Mouse (Mus musculus): ENCODE data around the gene Wtap. TPM values are rescaled to one million over a fixed set of nuclear protein-coding genes. Genes with fewer than 3 reads are reported as not detected.
"Not testable (repeated sequence)": the region's sequence is repeated elsewhere in the genome, so short reads cannot be mapped to it uniquely, and the experiment has no call there.

Wtap gene
- total and polyA plus RNA-seq, 2 experiments from 2014 or later = 41.4 to 72.2 TPM

DNA sequence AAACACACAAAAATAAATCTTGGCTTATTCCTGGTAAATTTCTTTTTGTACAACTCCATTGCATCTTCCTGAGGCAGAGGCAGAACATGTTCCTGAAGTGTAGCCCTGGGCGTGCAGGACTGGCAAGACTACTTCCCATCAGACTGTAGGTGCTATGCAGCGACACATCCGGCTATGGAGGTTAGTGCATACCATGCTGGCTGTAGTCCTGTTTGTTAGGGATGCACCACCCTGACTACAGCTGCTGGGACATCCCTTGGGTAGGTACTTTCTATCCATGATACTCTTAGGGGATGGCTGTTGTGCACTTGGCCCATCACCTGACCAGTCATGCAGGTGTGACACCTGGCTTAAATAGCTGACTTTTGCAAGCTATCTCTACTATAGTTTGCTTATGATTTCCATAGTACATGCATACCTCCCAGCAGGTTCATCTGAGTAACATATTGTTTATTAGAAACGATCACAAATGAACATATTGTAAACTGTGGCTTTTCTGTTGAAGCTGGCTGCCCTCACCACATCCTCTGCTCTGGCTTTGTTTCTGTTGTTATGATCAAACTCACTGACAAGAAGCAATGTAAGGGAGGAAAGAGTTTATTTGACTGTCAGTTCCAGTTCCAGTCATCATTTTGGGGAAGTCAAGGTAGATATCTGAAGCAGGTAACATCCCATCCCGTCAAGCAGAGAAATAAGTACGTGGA lies 51.4 kb downstream of the Wtap start:
- ATAC-seq (ENCODE audit: insufficient read depth, low read depth) (no peak), DNase-seq (ENCODE audit: low spot score) (no peak)
- 79% methylated on average over 6 of the region's 6 CpGs for WGBS

DNA sequence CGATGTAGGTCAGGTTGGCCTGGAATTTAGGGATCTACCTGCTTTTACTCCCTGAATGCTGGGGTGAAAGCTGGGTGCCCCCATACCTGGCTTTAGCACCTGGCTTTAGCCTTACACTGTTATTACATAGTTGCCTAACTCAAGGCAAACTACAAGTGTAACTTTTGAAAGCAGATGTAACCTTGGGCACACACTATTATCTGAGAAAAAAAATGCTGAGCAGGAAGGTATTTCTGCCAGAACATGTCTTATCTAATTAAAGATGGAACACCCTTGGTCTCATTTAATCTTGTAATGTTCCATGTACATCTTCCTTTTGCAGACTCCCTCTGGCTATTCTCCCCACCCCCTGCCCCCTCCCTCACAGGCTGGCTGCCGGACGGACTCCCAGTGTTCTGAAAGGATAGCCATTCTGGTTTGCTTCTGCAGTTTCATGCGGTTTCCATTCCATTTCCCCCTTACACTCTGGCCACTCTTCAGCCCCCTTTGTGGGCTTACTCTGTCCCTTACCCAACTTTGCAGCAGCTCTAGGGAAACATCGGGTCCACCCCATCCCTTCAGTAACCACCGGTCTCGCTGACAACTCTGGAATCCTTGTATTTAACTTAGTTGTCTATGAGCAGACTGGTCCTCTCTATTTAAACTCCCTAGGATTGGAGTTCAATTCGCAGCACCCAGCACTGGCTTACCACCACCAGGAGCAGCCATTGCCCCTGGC lies 52.3 kb downstream of the Wtap start:
- TF ChIP-seq CTCF (IDR thresholded peaks at IDR 0.05; ENCODE audit: low read depth) = no peak
- TF ChIP-seq EP300 (IDR thresholded peaks at IDR 0.05; ENCODE audit: low read depth) = no peak
- Histone ChIP-seq H3K9me3 (replicated peaks; ENCODE audit: control insufficient read depth, low read length) (no peaks in the 10 kb centered on the region), H3K9ac (replicated peaks; ENCODE audit: low read depth, low read length) (no peak overlapping the region), H3K27ac (ENCODE audit: low read depth) (no peak overlapping the region), H3K4me2 (ENCODE audit: low read depth, low read length) (no peak overlapping the region), H3K4me1 (ENCODE audit: control insufficient read depth, insufficient read depth) (no peaks in the 10 kb centered on the region), H3K4me3 (ENCODE audit: low read depth, low read length) (no peak overlapping the region), H3K27me3 (ENCODE audit: control insufficient read depth, insufficient read depth, low read length) (no peaks in the 10 kb centered on the region), H3K36me3 (replicated peaks; ENCODE audit: control insufficient read depth, insufficient read depth, low read length) (peaks cover 6% of the 10 kb centered on the region; the same call in 1 of the 2 replicates)
- ATAC-seq (ENCODE audit: insufficient read depth, low read depth) (no peak), DNase-seq (ENCODE audit: low spot score) (no peak)
- 81% methylated on average over 8 of the region's 8 CpGs for WGBS

More for the DNA sequence above, 51.4 kb downstream of the Wtap start:
- TF ChIP-seq EP300 (IDR thresholded peaks at IDR 0.05; ENCODE audit: low read depth) = no peak
- TF ChIP-seq CTCF (IDR thresholded peaks at IDR 0.05; ENCODE audit: low read depth) = no peak
- Histone ChIP-seq H3K36me3 (replicated peaks; ENCODE audit: control insufficient read depth, insufficient read depth, low read length) (peaks cover 6% of the 10 kb centered on the region; the same call in 1 of the 2 replicates), H3K27ac (ENCODE audit: low read depth) (no peak overlapping the region), H3K4me2 (ENCODE audit: low read depth, low read length) (no peak overlapping the region), H3K4me1 (ENCODE audit: control insufficient read depth, insufficient read depth) (no peaks in the 10 kb centered on the region), H3K4me3 (ENCODE audit: low read depth, low read length) (no peak overlapping the region), H3K27me3 (ENCODE audit: control insufficient read depth, insufficient read depth, low read length) (no peaks in the 10 kb centered on the region), H3K9me3 (replicated peaks; ENCODE audit: control insufficient read depth, low read length) (no peaks in the 10 kb centered on the region), H3K9ac (replicated peaks; ENCODE audit: low read depth, low read length) (no peak overlapping the region)

DNA sequence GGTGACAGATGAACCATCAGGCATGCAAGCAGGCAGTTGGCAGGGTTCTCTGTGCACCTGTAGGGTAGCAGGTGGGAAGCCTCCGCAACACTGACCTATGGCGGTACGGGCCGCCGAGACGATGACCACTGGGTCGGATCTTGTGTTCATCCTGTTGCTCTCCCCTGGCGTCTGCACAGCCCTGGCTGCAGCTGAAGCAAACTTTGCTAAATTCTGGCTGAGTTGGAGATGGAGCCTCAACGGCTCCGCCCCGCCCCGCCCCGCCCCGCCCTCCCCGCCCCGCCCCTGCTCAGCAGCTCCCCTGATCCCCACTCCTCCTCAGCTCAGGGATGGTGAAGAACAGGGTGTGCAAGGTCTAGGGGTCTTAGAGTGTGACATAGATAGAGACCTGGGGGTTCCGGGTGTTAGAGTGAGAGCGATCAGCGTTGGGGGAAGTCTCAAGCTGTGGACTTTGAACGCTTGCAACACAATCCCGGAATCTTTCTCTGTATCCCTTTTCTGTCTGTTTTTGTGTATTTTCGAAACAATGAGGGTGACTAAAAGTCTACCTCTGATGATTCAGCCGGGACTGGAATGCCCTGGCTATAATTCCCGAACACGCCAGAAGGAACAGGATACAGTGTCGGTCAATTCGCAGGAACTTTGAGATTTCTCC lies 53.7 kb downstream of the Wtap start, which contains the start of gene Acat3:
Acat3 (minus strand) TSS at position 450 of the 655 bp plus-strand sequence.
- H3K27me3 ChIP-seq (ENCODE audit: control insufficient read depth, insufficient read depth, low read length) = no peaks in the 10 kb centered on the region
- H3K36me3 ChIP-seq (replicated peaks; ENCODE audit: control insufficient read depth, insufficient read depth, low read length) = no peaks in the 10 kb centered on the region
- peak; percentile 36 for ATAC-seq (ENCODE audit: insufficient read depth, low read depth)
- TF ChIP-seq EP300 (IDR thresholded peaks at IDR 0.05; ENCODE audit: low read depth) (no peak), CTCF (IDR thresholded peaks at IDR 0.05; ENCODE audit: low read depth) (no peak)
- peak within 1 kb of the TSS; percentile 63 for H3K4me2 ChIP-seq (ENCODE audit: low read depth, low read length)
- 0 out of 2 replicates have a peak within 1 kb of the TSS, but pooled peaks have one; percentile 1 for H3K9ac ChIP-seq (replicated peaks; ENCODE audit: low read depth, low read length)
- no peaks in the 10 kb centered on the region for H3K4me1 ChIP-seq (ENCODE audit: control insufficient read depth, insufficient read depth)
- H3K9me3 ChIP-seq (replicated peaks; ENCODE audit: control insufficient read depth, low read length) = no peaks in the 10 kb centered on the region
- no peak within 1 kb of the TSS for H3K27ac ChIP-seq (ENCODE audit: low read depth)
- H3K4me3 ChIP-seq (ENCODE audit: low read depth, low read length) = peak within 1 kb of the TSS; percentile 38
- 12% methylated on average over 27 of the region's 27 CpGs for WGBS
- no peak for DNase-seq (ENCODE audit: low spot score)

DNA sequence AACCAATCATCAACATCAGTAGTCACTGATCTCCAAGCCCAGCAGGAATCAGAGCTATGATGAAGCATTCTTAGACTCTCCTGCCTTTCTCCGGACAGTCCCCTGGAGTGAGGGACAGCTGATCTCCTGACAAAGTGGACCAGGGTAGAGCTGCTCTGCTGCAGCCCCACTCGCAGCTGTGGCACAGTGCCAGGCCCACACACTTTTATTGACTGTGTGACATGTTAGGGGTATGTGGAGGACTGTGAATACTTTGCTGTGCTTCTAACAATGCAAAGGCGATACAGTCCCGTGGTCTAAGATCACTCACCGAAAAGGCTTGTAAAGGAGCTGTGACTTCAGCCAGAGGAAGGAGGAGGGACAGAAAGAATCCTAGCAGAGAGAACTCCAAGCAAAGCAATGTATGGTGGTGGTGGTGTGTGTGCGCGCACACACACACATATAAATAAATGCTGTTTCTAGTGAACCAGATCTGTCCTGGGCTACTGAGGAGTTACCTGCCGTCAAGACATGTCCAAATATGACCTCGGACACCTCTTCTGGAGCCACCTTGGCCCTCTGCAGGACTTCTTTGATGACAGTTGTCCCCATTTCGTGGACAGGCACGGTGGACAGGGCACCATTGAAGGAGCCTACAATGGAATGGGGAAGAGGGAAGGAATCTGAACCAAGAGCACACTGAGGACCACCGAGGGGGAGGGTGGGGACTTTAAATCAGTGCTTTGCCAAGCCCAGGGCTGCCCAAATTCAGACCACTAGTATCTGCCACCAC lies 54.4 kb downstream of the Wtap start:
- not testable (repeated sequence) for H3K4me1 ChIP-seq (ENCODE audit: control insufficient read depth, insufficient read depth); H3K27me3 ChIP-seq (ENCODE audit: control insufficient read depth, insufficient read depth, low read length); H3K36me3 ChIP-seq (replicated peaks; ENCODE audit: control insufficient read depth, insufficient read depth, low read length); H3K27ac ChIP-seq (ENCODE audit: low read depth); DNase-seq (ENCODE audit: low spot score); H3K9me3 ChIP-seq (replicated peaks; ENCODE audit: control insufficient read depth, low read length)
- Histone ChIP-seq H3K4me2 (ENCODE audit: low read depth, low read length) (peak overlapping the region; percentile 63), H3K9ac (replicated peaks; ENCODE audit: low read depth, low read length) (0 out of 2 replicates have a peak overlapping the region, but pooled peaks have one; percentile 1), H3K4me3 (ENCODE audit: low read depth, low read length) (peak overlapping the region; percentile 38; the same call in 1 of the 2 replicates)
- 44% methylated on average over 2 of the region's 12 CpGs for WGBS
- 0 out of 2 replicates have a peak, but pooled peaks have one; percentile 6 for ATAC-seq (ENCODE audit: insufficient read depth, low read depth)

DNA sequence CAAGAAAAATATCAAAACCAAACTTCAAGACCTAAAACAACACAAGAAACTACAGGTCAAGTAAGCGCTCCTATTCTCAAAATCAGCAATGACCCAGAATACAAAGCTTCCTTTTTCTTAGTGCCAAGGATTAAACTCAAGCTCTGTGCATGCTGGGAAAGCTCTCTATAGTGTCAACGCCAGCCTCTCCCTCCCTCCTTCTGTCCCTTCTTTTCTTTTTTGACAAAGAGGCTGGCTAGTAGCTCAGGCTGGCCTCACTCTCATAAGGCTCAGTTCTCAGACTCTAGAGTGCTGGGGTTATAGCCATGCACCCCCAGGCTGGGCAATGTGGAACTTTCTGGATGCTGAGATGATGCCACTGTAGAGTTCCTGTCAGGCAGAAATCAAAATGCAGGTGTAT lies 55.9 kb downstream of the Wtap start:
- H3K4me1 ChIP-seq (ENCODE audit: control insufficient read depth, insufficient read depth) = no peaks in the 10 kb centered on the region
- no peak for ATAC-seq (ENCODE audit: insufficient read depth, low read depth)
- no peak overlapping the region for H3K4me2 ChIP-seq (ENCODE audit: low read depth, low read length)
- H3K9ac ChIP-seq (replicated peaks; ENCODE audit: low read depth, low read length) = no peak overlapping the region
- DNase-seq (ENCODE audit: low spot score) = no peak
- WGBS = 56% methylated on average over 2 of the region's 2 CpGs
- no peaks in the 10 kb centered on the region for H3K9me3 ChIP-seq (replicated peaks; ENCODE audit: control insufficient read depth, low read length)
- H3K27ac ChIP-seq (ENCODE audit: low read depth) = no peak overlapping the region
- no peaks in the 10 kb centered on the region for H3K27me3 ChIP-seq (ENCODE audit: control insufficient read depth, insufficient read depth, low read length)
- H3K36me3 ChIP-seq (replicated peaks; ENCODE audit: control insufficient read depth, insufficient read depth, low read length) = no peaks in the 10 kb centered on the region
- no peak overlapping the region for H3K4me3 ChIP-seq (ENCODE audit: low read depth, low read length)
- TF ChIP-seq EP300 (IDR thresholded peaks at IDR 0.05; ENCODE audit: low read depth) (no peak), CTCF (IDR thresholded peaks at IDR 0.05; ENCODE audit: low read depth) (no peak)
